Mouse (Mus musculus): ENCODE measurements around the gene Ppfibp2. TPM values are rescaled to one million over a fixed set of nuclear protein-coding genes. Genes with fewer than 3 reads are reported as not detected.

Ppfibp2 gene
- polyA plus RNA-seq, 1 experiment from 2014 or later: 13.8 TPM

DNA sequence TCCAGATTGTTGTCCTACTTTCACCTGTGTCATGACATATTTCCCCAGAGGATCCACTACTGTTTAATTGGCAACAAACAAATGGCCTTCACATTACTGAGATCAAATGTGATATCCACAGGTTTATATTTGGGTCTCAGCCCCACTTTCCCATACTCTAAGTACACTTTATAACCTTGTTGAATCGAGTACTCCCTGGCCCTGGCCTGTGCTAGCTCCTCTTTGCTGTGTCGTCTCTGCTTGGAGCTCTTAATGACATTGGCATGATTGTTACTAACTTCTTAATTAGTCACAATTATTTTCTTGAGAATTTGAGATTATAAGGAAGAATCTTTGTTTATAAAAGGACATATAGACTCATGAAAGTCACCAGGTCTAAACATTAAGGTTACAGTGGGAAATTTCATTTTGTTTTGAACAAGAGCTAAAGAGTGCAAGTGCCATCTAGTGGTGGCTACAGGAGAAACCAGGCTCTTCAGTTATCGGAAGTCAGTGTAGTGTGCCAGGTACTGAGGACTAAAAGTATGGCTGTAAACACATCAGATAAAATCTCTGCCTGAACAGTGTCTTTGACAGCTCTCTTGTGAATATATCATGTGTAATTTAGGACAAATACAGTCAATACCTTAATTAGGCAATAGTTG lies 193.1 kb downstream of the Ppfibp2 start:
- H3K27me3 ChIP-seq: no peaks in the 10 kb centered on the region; the same call in 1 of the 2 replicates
- H3K27ac ChIP-seq: no peak overlapping the region
- H3K9me3 ChIP-seq: no peaks in the 10 kb centered on the region
- no peak for ATAC-seq (ENCODE audit: insufficient number of reproducible peaks, insufficient read depth, low FRiP score, low TSS enrichment, low read depth)
- no peaks in the 10 kb centered on the region for H3K4me1 ChIP-seq
- no peaks in the 10 kb centered on the region for H3K36me3 ChIP-seq
- no peak overlapping the region for H3K9ac ChIP-seq
- H3K4me2 ChIP-seq: no peak overlapping the region
- H3K4me3 ChIP-seq: no peak overlapping the region
- WGBS: 60% methylated on average over 3 of the region's 3 CpGs

DNA sequence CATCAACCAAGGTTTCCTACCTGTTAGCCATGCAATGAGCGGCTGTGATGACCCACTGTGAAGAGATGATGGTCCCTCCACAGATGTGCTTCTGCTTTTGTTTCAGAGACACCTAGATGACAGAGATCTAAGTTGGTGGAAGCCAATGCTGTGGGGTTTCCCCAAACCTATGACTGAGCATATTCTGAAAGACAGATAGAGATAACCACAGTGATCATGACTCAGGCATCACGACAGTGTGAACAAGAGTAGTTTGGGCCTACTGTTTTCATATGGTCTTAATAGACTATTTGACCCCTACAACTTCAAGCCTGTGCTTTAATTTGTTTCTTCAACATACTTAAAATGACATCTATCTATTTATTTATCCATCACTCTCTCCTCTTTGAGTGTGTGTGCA lies 201.5 kb downstream of the Ppfibp2 start:
- H3K4me3 ChIP-seq: no peak overlapping the region
- no peaks in the 10 kb centered on the region for H3K36me3 ChIP-seq
- no peaks in the 10 kb centered on the region for H3K4me1 ChIP-seq
- no peak overlapping the region for H3K27ac ChIP-seq
- no peaks in the 10 kb centered on the region for H3K9me3 ChIP-seq
- no peaks in the 10 kb centered on the region for H3K27me3 ChIP-seq
- no peak overlapping the region for H3K4me2 ChIP-seq
- 78% methylated on average over 2 of the region's 2 CpGs for WGBS
- no peak for ATAC-seq (ENCODE audit: insufficient number of reproducible peaks, insufficient read depth, low FRiP score, low TSS enrichment, low read depth)
- H3K9ac ChIP-seq: no peak overlapping the region

Other genes with a start within 250 kb of the Ppfibp2 start
- gene Syt9, start 224.5 kb upstream of the Ppfibp2 start, polyA plus RNA-seq (2015; fragmentation: Nextera tagmentation; extraction: Ambion mirVana): 3.9 and 4.2 TPM in 2 replicates
- 42.8 and 43.3 TPM in 2 replicates for gene Olfml1, start 27.8 kb upstream of the Ppfibp2 start, polyA plus RNA-seq (2015; fragmentation: Nextera tagmentation; extraction: Ambion mirVana)
- gene 5330417H12Rik, start 30.0 kb downstream of the Ppfibp2 start, polyA plus RNA-seq (2015; fragmentation: Nextera tagmentation; extraction: Ambion mirVana): not detected in 2 replicates
- 0.18 and 0.25 TPM in 2 replicates for gene Cyb5r2, start 162.8 kb downstream of the Ppfibp2 start, polyA plus RNA-seq (2015; fragmentation: Nextera tagmentation; extraction: Ambion mirVana)
- not detected in 2 replicates for gene Ovch2, start 206.0 kb downstream of the Ppfibp2 start, polyA plus RNA-seq (2015; fragmentation: Nextera tagmentation; extraction: Ambion mirVana)
- gene Olfr467, start 217.1 kb downstream of the Ppfibp2 start, polyA plus RNA-seq (2015; fragmentation: Nextera tagmentation; extraction: Ambion mirVana): not detected in 2 replicates
- gene Olfr469, start 230.3 kb downstream of the Ppfibp2 start, polyA plus RNA-seq (2015; fragmentation: Nextera tagmentation; extraction: Ambion mirVana): not detected in 2 replicates

Measured in embryonic facial prominence, embryonic 13.5 days (tissue).